Comparison of ENCODE assay signal across 8 mouse cellular contexts in the genomic region with DNA sequence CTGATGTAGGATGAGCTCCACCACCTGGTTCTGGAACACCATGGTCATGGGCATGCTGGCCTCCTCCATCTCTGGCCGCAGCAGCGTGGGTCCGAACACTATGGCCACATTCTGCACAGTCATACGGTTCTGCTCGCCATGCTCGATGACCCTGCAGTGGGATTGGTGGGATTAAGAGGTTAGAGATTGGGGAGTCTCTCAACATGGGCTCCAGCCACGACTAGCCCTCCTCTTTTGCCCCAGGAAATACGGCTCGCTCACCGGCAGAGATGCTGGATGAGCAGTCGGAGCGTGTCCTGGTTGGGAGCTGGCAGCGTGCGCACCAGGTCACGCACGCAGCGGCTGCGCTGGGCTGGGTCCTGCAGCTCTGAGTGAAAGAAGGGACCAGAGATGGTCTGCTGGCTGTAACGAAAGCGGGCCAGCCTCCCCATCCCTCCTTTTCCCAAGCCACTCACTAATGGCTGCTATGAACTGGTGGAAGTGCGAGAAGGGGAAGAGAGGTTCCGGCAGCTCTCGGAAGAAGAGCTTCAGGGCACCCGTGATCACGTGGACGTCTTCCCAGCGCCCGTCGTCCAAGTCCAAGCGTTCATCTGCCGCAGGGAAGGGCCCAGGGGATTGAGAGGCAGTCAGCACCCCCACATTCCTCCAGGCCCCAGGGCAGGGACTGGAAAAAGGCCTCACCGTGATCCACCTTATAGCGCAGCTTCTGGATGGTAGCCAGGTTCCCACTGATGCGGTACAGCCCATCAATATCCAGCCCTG. TPM values are rescaled to one million over a fixed set of nuclear protein-coding genes. Genes with fewer than 3 reads are reported as not detected.
A peak's percentile ranks its signal among the peaks of the same experiment; 100 is the strongest.
DNase-seq lines count a peak whose midpoint lies in the region; ATAC-seq and TF ChIP-seq lines count a peak whose summit lies in the region.

No protein-coding gene starts in this region.

- no peak overlapping the region for H3K27ac ChIP-seq in kidney, postnatal 0 days
- no peak overlapping the region for H3K27ac ChIP-seq in kidney, adult 2 months (ENCODE audit: insufficient read depth, low read depth, low read length)
- H3K27ac ChIP-seq in hindbrain, embryonic 11.5 days (ENCODE audit: low read depth, low read length) = no peak overlapping the region

- H3K27me3 ChIP-seq in kidney, postnatal 0 days (ENCODE audit: insufficient read depth, low read length) = 0 out of 2 replicates have a peak, but pooled peaks cover 3% of the 10 kb centered on the region
- no peaks in the 10 kb centered on the region for H3K27me3 ChIP-seq in kidney, adult 2 months (replicated peaks; ENCODE audit: control insufficient read depth, insufficient read depth, low read length)
- peaks cover 22% of the 10 kb centered on the region for H3K27me3 ChIP-seq in hindbrain, embryonic 11.5 days (ENCODE audit: control insufficient read depth, insufficient read depth, low read length)

- no peaks in the 10 kb centered on the region for H3K4me1 ChIP-seq in kidney, postnatal 0 days (replicated peaks; ENCODE audit: insufficient read depth, low read length)
- H3K4me1 ChIP-seq in kidney, adult 2 months (ENCODE audit: control insufficient read depth, insufficient read depth, low read length) = peaks cover 9% of the 10 kb centered on the region; the same call in 1 of the 2 replicates
- no peaks in the 10 kb centered on the region for H3K4me1 ChIP-seq in hindbrain, embryonic 11.5 days (replicated peaks; ENCODE audit: control insufficient read depth, insufficient read depth, low read length)

- DNase-seq in kidney, postnatal 0 days (ENCODE audit: low spot score) = no peak
- no peak for DNase-seq in kidney, adult 2 months
- DNase-seq in cerebellum, adult 8-10 months = peak; percentile 55
- DNase-seq in hindbrain, embryonic 11.5 days (ENCODE audit: low spot score) = peak; percentile 51
- DNase-seq in neural tube, embryonic 10.5 days (ENCODE audit: extremely low spot score, low spot score) = peak; percentile 39
- DNase-seq in left cerebral cortex, adult 18-20 months (ENCODE audit: low spot score in 2 of 2) = no peak
- DNase-seq in urinary bladder, adult 2 months (ENCODE audit: low spot score) = no peak
- no peak for DNase-seq in right cerebral cortex, adult 18-20 months

- no peak; the same call in 1 of the 2 replicates for ATAC-seq in kidney, postnatal 0 days (replicated peaks; ENCODE audit: low FRiP score, low read depth)
- ATAC-seq in hindbrain, embryonic 11.5 days (ENCODE audit: low FRiP score) = peak; percentile 26

- WGBS in kidney, postnatal 0 days = 37% methylated on average over 34 of the region's 34 CpGs
- WGBS in kidney, adult 2 months = 63% methylated on average over 34 of the region's 34 CpGs
- 24% methylated on average over 34 of the region's 34 CpGs for WGBS in hindbrain, embryonic 11.5 days

- no peaks in the 10 kb centered on the region for H3K36me3 ChIP-seq in kidney, postnatal 0 days (ENCODE audit: insufficient read depth, low read length)
- H3K36me3 ChIP-seq in kidney, adult 2 months (ENCODE audit: control insufficient read depth, insufficient read depth, low read length) = no peaks in the 10 kb centered on the region; the same call in 1 of the 2 replicates
- no peaks in the 10 kb centered on the region for H3K36me3 ChIP-seq in hindbrain, embryonic 11.5 days (ENCODE audit: control insufficient read depth, insufficient read depth, low read length)

- H3K4me3 ChIP-seq in kidney, postnatal 0 days (replicated peaks; ENCODE audit: low read depth, low read length) = no peak overlapping the region
- H3K4me3 ChIP-seq in kidney, adult 2 months (ENCODE audit: insufficient read depth, low read depth, low read length) = no peak overlapping the region
- H3K4me3 ChIP-seq in hindbrain, embryonic 11.5 days (ENCODE audit: low read depth, low read length) = peak overlapping the region; percentile 21

- H3K9ac ChIP-seq in kidney, postnatal 0 days (ENCODE audit: low read depth, low read length) = no peak overlapping the region
- H3K9ac ChIP-seq in hindbrain, embryonic 11.5 days (ENCODE audit: low read depth, low read length) = peak overlapping the region; percentile 0; the same call in 1 of the 2 replicates

- H3K9me3 ChIP-seq in kidney, postnatal 0 days (replicated peaks; ENCODE audit: low read length) = no peaks in the 10 kb centered on the region
- no peaks in the 10 kb centered on the region for H3K9me3 ChIP-seq in hindbrain, embryonic 11.5 days (ENCODE audit: control insufficient read depth, low read length)

- TF ChIP-seq POLR2A in kidney, adult 2 months (IDR thresholded peaks at IDR 0.05; ENCODE audit: low read depth, low read length) = no peak

- H3K4me2 ChIP-seq in kidney, postnatal 0 days (ENCODE audit: low read length) = peak overlapping the region; percentile 42
- peak overlapping the region; percentile 49 for H3K4me2 ChIP-seq in hindbrain, embryonic 11.5 days (replicated peaks; ENCODE audit: low read depth, low read length)

- no peak; the same call in 1 of the 2 replicates for TF ChIP-seq CTCF in kidney, postnatal 0 days (IDR thresholded peaks at IDR 0.05; ENCODE audit: low read depth)
- TF ChIP-seq CTCF in kidney, adult 2 months (conservative IDR thresholded peaks at IDR 0.05; ENCODE audit: insufficient read depth, insufficient read length, low read depth, low read length) = no peak

RNA-seq across cellular contexts. Expression of a gene that starts 30.4 kb away (rescaled TPM):
- polyA plus RNA-seq in kidney, postnatal 0 days (2015; fragmentation: Nextera tagmentation; extraction: Ambion mirVana) = 15.9 and 16.6 TPM in 2 replicates
- polyA plus RNA-seq in kidney, adult 2 months (2012; rRNA removed) = 38.4 and 46.8 TPM in 2 replicates
- 2.8 and 3.6 TPM in 2 replicates for polyA plus RNA-seq in hindbrain, embryonic 11.5 days (2014; fragmentation: Nextera tagmentation; extraction: Ambion mirVana)
- 10 to 100 TPM; 11.9 to 15.1 TPM for total RNA-seq in left cerebral cortex, adult 18-20 months (2021)
- 22.3 and 23.4 TPM in 2 replicates for polyA plus RNA-seq in urinary bladder, adult 2 months (2012; rRNA removed)

Comparison
In these comparisons a context has a peak if more than half of its experiments do, and no peak if none do; other contexts are left out.
1. DNase-seq: peak in cerebellum, adult 8-10 months (single experiment), hindbrain, embryonic 11.5 days (single experiment) and neural tube, embryonic 10.5 days (single experiment); none in kidney, postnatal 0 days (single experiment), kidney, adult 2 months (single experiment), left cerebral cortex, adult 18-20 months (0 of 2), urinary bladder, adult 2 months (single experiment) and right cerebral cortex, adult 18-20 months (single experiment).